In genomic region chr5:5573749-5574317, GRCm38 (mm10) we compare ENCODE assay signal across 8 mouse cellular contexts. TPM values are rescaled to one million over a fixed set of nuclear protein-coding genes. Genes with fewer than 3 reads are reported as not detected.
A peak's percentile ranks its signal among the peaks of the same experiment; 100 is the strongest.
DNase-seq lines count a peak whose midpoint lies in the region; ATAC-seq lines count a peak whose summit lies in the region.

Gm8773 (plus strand) TSS chr5:5573799.

- peak within 1 kb of the TSS; percentile 83 for H3K4me2 ChIP-seq in heart, embryonic 15.5 days
- peak within 1 kb of the TSS; percentile 76 for H3K4me2 ChIP-seq in limb, embryonic 12.5 days
- peak within 1 kb of the TSS; percentile 65 for H3K4me2 ChIP-seq in neural tube, embryonic 13.5 days

- H3K9me3 ChIP-seq in erythroblast, embryonic 14.5 days (ENCODE audit: control insufficient read depth, low read length): no peaks in the 10 kb centered on the region
- no peaks in the 10 kb centered on the region for H3K9me3 ChIP-seq in heart, embryonic 15.5 days (replicated peaks)
- H3K9me3 ChIP-seq in limb, embryonic 12.5 days: no peaks in the 10 kb centered on the region
- H3K9me3 ChIP-seq in neural tube, embryonic 13.5 days: no peaks in the 10 kb centered on the region

- ATAC-seq in erythroblast, adult 5-6 weeks (replicated peaks; ENCODE audit: low FRiP score, poor library complexity, severe bottlenecking): no peak
- ATAC-seq in heart, embryonic 15.5 days (replicated peaks; ENCODE audit: insufficient number of reproducible peaks, insufficient read depth, low FRiP score, low read depth): 0 out of 2 replicates have a peak, but pooled peaks have one; percentile 53
- no peak for ATAC-seq in limb, embryonic 12.5 days (ENCODE audit: insufficient number of reproducible peaks, insufficient read depth, low FRiP score, low TSS enrichment, low read depth)
- ATAC-seq in neural tube, embryonic 13.5 days (ENCODE audit: low read depth): peak; percentile 90

- peaks cover 5% of the 10 kb centered on the region for H3K4me1 ChIP-seq in erythroblast, embryonic 14.5 days (ENCODE audit: control insufficient read depth)
- H3K4me1 ChIP-seq in heart, embryonic 15.5 days (replicated peaks): no peaks in the 10 kb centered on the region
- no peaks in the 10 kb centered on the region for H3K4me1 ChIP-seq in limb, embryonic 12.5 days (replicated peaks)
- peaks cover 4% of the 10 kb centered on the region; the same call in 1 of the 2 replicates for H3K4me1 ChIP-seq in neural tube, embryonic 13.5 days (replicated peaks)

- under 1% methylated on average over 24 of the region's 24 CpGs for WGBS in heart, embryonic 15.5 days
- WGBS in limb, embryonic 12.5 days: 1% methylated on average over 24 of the region's 24 CpGs
- 1% methylated on average over 24 of the region's 24 CpGs for WGBS in neural tube, embryonic 13.5 days

- no peaks in the 10 kb centered on the region for H3K36me3 ChIP-seq in erythroblast, embryonic 14.5 days (ENCODE audit: control insufficient read depth)
- no peaks in the 10 kb centered on the region for H3K36me3 ChIP-seq in heart, embryonic 15.5 days
- no peaks in the 10 kb centered on the region for H3K36me3 ChIP-seq in limb, embryonic 12.5 days
- H3K36me3 ChIP-seq in neural tube, embryonic 13.5 days: no peaks in the 10 kb centered on the region

- DNase-seq in 3134 (ENCODE audit: extremely low read depth, insufficient read length, low spot score) (peak; percentile 4), adipocyte (ENCODE audit: low spot score) (no peak)
- DNase-seq in cerebellum, postnatal 36 days: peak; percentile 21 to 25

- H3K9ac ChIP-seq in heart, embryonic 15.5 days: peak within 1 kb of the TSS; percentile 35; the same call in 1 of the 2 replicates
- peak within 1 kb of the TSS; percentile 40 for H3K9ac ChIP-seq in limb, embryonic 12.5 days (replicated peaks)
- H3K9ac ChIP-seq in neural tube, embryonic 13.5 days: peak within 1 kb of the TSS; percentile 61

- peak within 1 kb of the TSS; percentile 49 for H3K4me3 ChIP-seq in erythroblast, embryonic 14.5 days (replicated peaks)
- peak within 1 kb of the TSS; percentile 55 for H3K4me3 ChIP-seq in heart, embryonic 15.5 days
- peak within 1 kb of the TSS; percentile 47 for H3K4me3 ChIP-seq in limb, embryonic 12.5 days (replicated peaks)
- H3K4me3 ChIP-seq in neural tube, embryonic 13.5 days: peak within 1 kb of the TSS; percentile 45

- H3K27me3 ChIP-seq in erythroblast, embryonic 14.5 days (ENCODE audit: control insufficient read depth): peaks cover 7% of the 10 kb centered on the region
- H3K27me3 ChIP-seq in heart, embryonic 15.5 days: peaks cover 16% of the 10 kb centered on the region; the same call in 1 of the 2 replicates
- H3K27me3 ChIP-seq in limb, embryonic 12.5 days: peaks cover 34% of the 10 kb centered on the region
- H3K27me3 ChIP-seq in neural tube, embryonic 13.5 days: no peaks in the 10 kb centered on the region; the same call in 1 of the 2 replicates

- no peak within 1 kb of the TSS for H3K27ac ChIP-seq in heart, embryonic 15.5 days
- H3K27ac ChIP-seq in limb, embryonic 12.5 days: no peak within 1 kb of the TSS
- no peak within 1 kb of the TSS for H3K27ac ChIP-seq in neural tube, embryonic 13.5 days (replicated peaks)

RNA-seq across cellular contexts. Expression of gene Gm8773, which starts in this region (rescaled TPM):
- polyA plus RNA-seq in erythroblast, embryonic 14.5 days (2012): not detected in 2 replicates
- not detected in 2 replicates for total RNA-seq in erythroblast, adult 5-6 weeks (2015; ENCODE audit: low replicate concordance)
- total RNA-seq in erythroblast, adult 5-6 weeks (2017; ENCODE audit: low replicate concordance): not detected in 2 replicates
- polyA plus RNA-seq in heart, embryonic 15.5 days (2015; fragmentation: Nextera tagmentation; extraction: Ambion mirVana): 1.2 and 1.3 TPM in 2 replicates
- 0.38 and 0.83 TPM in 2 replicates for polyA plus RNA-seq in limb, embryonic 12.5 days (2016; fragmentation: Nextera tagmentation; extraction: Ambion mirVana)
- polyA plus RNA-seq in neural tube, embryonic 13.5 days (2015; fragmentation: Nextera tagmentation; extraction: Ambion mirVana): 14.4 and 14.7 TPM in 2 replicates

Comparison
In these comparisons a context has a peak if more than half of its experiments do, and no peak if none do; other contexts are left out.
1. ATAC-seq: peak in heart, embryonic 15.5 days (single experiment) and neural tube, embryonic 13.5 days (single experiment); none in erythroblast, adult 5-6 weeks (single experiment) and limb, embryonic 12.5 days (single experiment).
2. Peak in every context shown above with its lines, with median percentiles within 50 percentile points of each other: H3K4me3 ChIP-seq, H3K4me2 ChIP-seq and H3K9ac ChIP-seq.